Mouse (Mus musculus) MEL (cell line): ENCODE results near the gene Hpd.
"Not testable (repeated sequence)": the region's sequence is repeated elsewhere in the genome, so short reads cannot be mapped to it uniquely, and the experiment has no call there.

Experiments used
- HCFC1 ChIP-seq: IDR thresholded peaks from 2 replicates; pipeline ENCODE4 v1.6.1; 2012; ENCODE audit warnings: low read depth, mild to moderate bottlenecking, inconsistent platforms, low read length, improper control_type of control experiment, moderate library complexity
- JUND ChIP-seq: IDR thresholded peaks from 2 replicates; pipeline ENCODE4 v1.6.1; 2011; ENCODE audit warnings: low read depth, mild to moderate bottlenecking, improper control_type of control experiment, low read length

DNA sequence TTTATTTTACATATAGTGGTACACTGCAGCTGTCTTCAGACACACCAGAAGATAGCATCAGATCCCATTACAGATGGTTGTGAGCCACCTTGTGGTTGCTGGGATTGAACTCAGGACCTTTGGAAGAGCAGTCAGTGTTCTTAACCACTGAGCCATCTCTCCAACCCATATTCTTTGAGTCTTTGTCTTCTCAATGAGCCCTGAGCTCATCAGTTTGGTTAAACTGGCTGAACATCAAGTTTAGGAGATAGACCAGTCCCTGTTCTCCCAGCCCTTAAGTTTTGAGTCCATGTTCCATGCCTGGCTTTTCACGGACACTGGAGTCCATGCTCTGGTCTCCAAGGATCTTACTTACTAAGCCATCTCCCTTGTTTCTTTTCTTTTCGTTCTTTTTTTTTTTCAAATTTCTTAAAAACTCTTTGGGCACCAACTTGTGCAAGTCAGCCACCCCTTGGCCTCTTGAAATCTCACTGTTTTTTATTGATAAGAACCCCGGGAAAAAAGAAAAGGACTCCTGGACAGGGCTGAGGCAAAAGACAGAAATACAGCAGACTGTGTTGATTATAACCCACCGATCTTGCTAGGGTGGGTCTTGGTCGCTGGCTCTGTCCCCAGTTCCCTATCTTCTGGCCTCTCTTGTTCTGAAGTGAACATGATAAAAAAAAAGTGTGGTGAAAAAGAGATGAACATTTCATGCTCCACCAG, 40.0 kb upstream of the Hpd start:
- not testable (repeated sequence) for TF ChIP-seq JUND, HCFC1
